Mouse (Mus musculus) megakaryocyte, embryonic 14.5 days (primary cell): ENCODE data around the gene Dnah14.

Experiments
- FLI1 ChIP-seq: IDR thresholded peaks from 2 replicates; pipeline ENCODE4 v1.6.1; 2012; ENCODE audit warnings: low read length, inconsistent platforms, mixed read lengths
- GATA1 ChIP-seq: IDR thresholded peaks from 3 replicates; pipeline ENCODE4 v1.6.1; 2012; ENCODE audit warnings: mixed read lengths, low read length, inconsistent platforms, borderline replicate concordance

- TF ChIP-seq GATA1, result no peak
- TF ChIP-seq FLI1, result no peak
These were observed 287.1 kb downstream of the Dnah14 start for GRCm38 (mm10) chr1:181863431-181863830.
